Mouse (Mus musculus): ENCODE results near the gene Hectd4.

- no peak for TF ChIP-seq CTCF (IDR thresholded peaks at IDR 0.05; ENCODE audit: insufficient read depth, low read length)
- no peak for TF ChIP-seq POLR2A (IDR thresholded peaks at IDR 0.05; ENCODE audit: borderline replicate concordance, extremely low read depth, low read depth, low read length)
Measured at GRCm38 (mm10) chr5:121242701-121243100, 22.7 kb downstream of the Hectd4 start.
